Mouse (Mus musculus) left cerebral cortex, postnatal 14 days (tissue): ENCODE results near the gene Cyp26c1. TPM values are rescaled to one million over a fixed set of nuclear protein-coding genes. Genes with fewer than 3 reads are reported as not detected.
A peak's percentile ranks its signal among the peaks of the same experiment; 100 is the strongest.

Experiments
- DNase-seq, 2 experiments: peaks; one replicate each; pipeline ENCODE4 v3.0.0; 2021 to 2022; ENCODE audit warnings: low spot score in 2 of 2, mixed read lengths in 1 of 2
- intact Hi-C: fragments of 180-260 bp; cut with DNase I; formaldehyde crosslinking; loops from one replicate; pipeline ENCODE4 v1.15.1; 2025
- long read RNA-seq, 2 experiments: library from polyadenylated mRNA; stranded (forward); transcript quantifications; one replicate each; pipeline ENCODE4 v2.0.0; 2021
- total RNA-seq, 2 experiments: library from RNA; stranded (reverse); gene quantifications; 2 replicates each; pipeline ENCODE4 v1.2.3; 2021

Gene Cyp26c1
- not detected for total RNA-seq
- long read RNA-seq, experiment 1 = 0 reads
- long read RNA-seq, experiment 2 = 0 reads

- intact Hi-C loops = no loop called here
- no peak for DNase-seq
Measured at GRCm38 (mm10) chr19:37685281-37685680, at the start of gene Cyp26c1. TSS of gene Cyp26c1 (plus strand) at chr19:37685581.

DNA sequence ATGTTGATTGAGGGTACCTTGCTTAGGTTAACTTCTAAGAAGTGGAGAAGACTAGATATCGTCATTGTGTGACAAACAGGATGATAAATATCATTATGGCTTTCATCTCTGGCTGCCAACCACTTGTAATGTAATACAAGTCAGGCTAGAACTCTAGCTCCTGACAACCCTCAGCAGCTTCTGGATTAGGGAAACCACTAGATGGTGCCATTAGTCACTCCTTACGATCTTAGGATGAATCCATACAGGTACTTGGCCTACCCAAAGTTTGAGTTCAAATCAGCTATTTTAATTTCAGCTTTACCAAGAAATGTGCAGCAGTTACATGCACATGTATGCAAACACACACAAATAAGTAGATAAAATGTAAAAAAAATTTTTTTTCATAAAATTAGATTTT, 37.4 kb upstream of the Cyp26c1 start:
- DNase-seq = no peak
- intact Hi-C loops = no loop called here

GRCm38 (mm10) chr19:37650526-37650925, 34.9 kb upstream of the Cyp26c1 start:
- intact Hi-C loops = no loop called here
- DNase-seq = peak; percentile 34 to 55

GRCm38 (mm10) chr19:37654012-37654411, 31.4 kb upstream of the Cyp26c1 start:
- intact Hi-C loops = no loop called here
- DNase-seq = no peak

DNA sequence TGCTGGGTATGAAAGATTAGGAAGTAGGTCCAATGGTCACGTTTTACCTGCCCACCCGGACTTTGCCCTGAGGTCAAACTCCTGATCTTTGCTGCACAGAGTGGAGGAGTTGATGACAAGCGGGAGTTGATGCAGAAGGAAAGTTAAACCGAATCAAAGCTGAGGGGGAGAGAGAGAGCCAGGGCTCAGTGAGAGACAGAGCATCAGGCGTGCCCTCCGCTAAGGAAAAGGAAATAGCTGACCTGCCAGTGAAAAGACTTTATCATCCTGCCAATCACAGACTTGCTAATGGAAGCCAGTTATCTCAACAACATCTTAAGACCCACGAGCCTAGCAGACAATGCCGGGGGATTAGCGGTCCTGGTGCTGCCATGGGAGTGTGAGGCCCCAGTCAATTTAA, 28.9 kb upstream of the Cyp26c1 start:
- no peak for DNase-seq
- intact Hi-C loops = no loop called here

DNA sequence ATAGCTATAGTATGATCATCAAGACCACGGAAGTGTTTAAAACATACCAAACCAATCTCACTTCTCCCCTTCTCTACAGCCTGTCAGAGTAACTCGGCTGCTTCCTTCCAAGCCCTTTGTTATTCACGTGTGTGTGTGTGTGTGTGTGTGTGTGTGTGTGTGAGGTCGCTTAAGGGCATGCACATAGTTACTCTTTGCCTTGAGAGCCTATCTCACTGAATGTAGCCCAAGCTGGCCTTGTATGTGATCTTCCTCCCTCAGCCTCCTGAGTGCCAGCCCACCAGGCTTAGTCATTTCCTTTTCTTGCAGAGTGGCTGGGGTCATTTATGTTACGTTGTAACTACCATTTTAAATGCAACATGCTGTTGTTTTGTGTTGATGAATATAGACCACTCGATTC, 20.1 kb upstream of the Cyp26c1 start:
- no peak for DNase-seq
- intact Hi-C loops = no loop called here

- intact Hi-C loops = no loop called here
Measured at GRCm38 (mm10) chr19:37667855-37668594, 17.4 kb upstream of the Cyp26c1 start.

GRCm38 (mm10) chr19:37668657-37669056, 16.7 kb upstream of the Cyp26c1 start:
- intact Hi-C loops = no loop called here
- no peak for DNase-seq

More at GRCm38 (mm10) chr19:37667855-37668594, 17.4 kb upstream of the Cyp26c1 start:
- no peak for DNase-seq

GRCm38 (mm10) chr19:37669486-37669885, 15.9 kb upstream of the Cyp26c1 start:
- intact Hi-C loops = no loop called here
- DNase-seq = no peak

- DNase-seq = peak in 1 of 2 experiments; percentile 15
- intact Hi-C loops = no loop called here
Measured at GRCm38 (mm10) chr19:37673393-37673792, 12.0 kb upstream of the Cyp26c1 start.

GRCm38 (mm10) chr19:37686347-37686746, 966 bp downstream of the Cyp26c1 start:
- intact Hi-C loops = no loop called here
- DNase-seq = no peak

DNA sequence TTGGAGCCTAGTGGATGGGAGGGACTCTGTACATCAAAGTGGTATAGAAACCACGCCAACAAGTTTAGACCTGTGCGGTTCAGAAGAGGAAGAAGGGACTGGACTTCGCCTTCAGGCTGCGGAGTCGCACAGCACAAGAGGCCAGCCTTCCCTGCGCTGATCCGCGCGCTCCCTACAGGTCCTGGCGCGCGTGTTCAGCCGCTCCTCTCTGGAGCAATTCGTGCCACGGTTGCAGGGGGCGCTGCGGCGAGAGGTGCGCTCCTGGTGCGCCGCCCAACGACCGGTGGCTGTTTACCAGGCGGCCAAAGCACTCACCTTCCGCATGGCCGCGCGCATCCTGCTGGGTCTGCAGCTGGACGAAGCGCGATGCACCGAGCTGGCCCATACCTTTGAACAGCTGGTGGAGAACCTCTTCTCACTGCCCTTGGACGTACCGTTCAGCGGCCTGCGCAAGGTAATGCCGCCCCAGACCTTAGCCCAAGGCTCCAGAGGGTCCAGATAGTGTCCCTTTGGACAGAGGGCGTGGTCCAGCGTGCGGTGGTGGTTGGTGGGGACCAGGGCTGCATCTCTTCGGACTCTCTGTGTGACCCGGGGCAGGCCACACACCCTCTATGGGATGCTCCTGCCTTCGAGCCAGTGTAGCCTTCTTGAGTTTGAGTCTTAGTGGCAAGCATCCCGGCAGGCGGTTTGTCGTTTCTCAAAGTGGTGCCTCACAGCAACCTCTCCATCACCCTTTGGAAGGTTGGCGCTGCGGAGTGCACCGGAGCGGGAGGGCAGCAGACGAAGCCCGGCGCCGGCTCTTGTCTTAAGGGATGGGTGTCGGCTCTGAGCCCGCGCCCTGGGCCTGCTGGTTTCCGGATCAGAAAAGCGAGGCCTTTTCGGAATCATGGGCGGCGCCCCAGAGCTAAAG, 1.8 kb downstream of the Cyp26c1 start:
- no peak for DNase-seq
- intact Hi-C loops = no loop called here

DNA sequence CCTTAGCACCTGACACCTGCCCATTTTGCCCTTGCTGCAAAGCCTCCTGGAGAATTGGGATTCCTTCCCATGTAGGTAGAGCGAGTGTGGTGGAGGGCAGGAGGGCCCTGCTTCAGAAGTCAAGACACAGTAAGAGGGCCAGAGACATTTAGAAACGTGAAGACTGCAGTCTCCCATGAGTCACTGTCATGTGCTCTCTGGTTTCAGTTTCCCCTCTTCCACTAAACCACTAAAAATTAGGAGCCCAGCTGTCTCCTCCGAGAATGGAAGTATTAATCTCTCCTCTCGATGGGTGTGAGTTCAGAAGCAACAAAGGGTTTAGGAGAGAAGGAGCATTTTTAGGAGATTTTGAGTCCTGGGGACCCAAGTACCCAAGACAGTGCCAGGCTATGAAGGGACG, 4.1 kb downstream of the Cyp26c1 start:
- DNase-seq = no peak
- intact Hi-C loops = no loop called here

GRCm38 (mm10) chr19:37690716-37691115, 5.3 kb downstream of the Cyp26c1 start:
- DNase-seq = no peak
- intact Hi-C loops = no loop called here

GRCm38 (mm10) chr19:37692879-37693278, 7.5 kb downstream of the Cyp26c1 start:
- intact Hi-C loops = no loop called here
- peak; percentile 19 to 51 for DNase-seq

DNA sequence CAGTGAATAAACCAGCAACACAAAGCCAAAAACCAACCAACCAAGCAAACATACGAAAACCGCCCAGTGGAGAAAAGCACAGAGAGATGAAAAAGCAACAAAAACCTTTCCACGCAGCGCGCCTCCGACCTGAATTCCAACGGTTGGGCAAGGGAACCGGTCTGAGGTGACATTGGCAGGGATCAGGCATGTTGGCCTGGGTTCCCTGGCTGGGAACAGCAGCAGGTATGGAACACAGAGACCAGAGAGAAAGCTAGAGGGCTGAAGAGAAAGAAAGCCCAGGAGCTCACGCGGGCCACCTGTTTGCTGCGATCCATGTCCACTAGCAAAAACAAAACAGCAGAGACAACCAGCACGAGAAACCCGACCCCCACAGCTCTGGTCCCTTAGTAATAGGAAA, 9.8 kb downstream of the Cyp26c1 start:
- intact Hi-C loops = no loop called here
- no peak for DNase-seq

- DNase-seq = no peak
Measured at GRCm38 (mm10) chr19:37695762-37696602, 10.6 kb downstream of the Cyp26c1 start.

GRCm38 (mm10) chr19:37696603-37697334, 11.4 kb downstream of the Cyp26c1 start:
- intact Hi-C loops = no loop called here
- DNase-seq = no peak

More at GRCm38 (mm10) chr19:37695762-37696602, 10.6 kb downstream of the Cyp26c1 start:
- intact Hi-C loops = no loop called here

DNA sequence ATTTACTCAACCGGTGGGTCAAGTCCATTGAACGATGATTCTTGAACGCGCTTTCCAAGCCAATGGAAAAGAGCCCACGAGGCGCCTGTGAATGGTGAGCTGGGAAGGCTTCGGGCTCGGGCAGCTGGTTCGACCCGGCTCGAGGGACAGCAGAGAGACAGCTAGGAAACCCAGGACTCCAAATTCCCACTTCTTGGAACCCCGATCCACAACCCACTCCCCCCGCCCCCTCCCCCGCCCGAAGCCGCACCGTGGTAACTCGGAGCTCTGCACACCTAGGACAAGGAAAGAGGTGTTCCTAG, 11.9 kb downstream of the Cyp26c1 start:
- DNase-seq = no peak
- intact Hi-C loops = no loop called here
